Mouse (Mus musculus): ENCODE measurements around the gene Nrxn2. TPM values are rescaled to one million over a fixed set of nuclear protein-coding genes. Genes with fewer than 3 reads are reported as not detected.

Gene Nrxn2
- polyA plus RNA-seq, 1 experiment = 0.01 TPM

DNA sequence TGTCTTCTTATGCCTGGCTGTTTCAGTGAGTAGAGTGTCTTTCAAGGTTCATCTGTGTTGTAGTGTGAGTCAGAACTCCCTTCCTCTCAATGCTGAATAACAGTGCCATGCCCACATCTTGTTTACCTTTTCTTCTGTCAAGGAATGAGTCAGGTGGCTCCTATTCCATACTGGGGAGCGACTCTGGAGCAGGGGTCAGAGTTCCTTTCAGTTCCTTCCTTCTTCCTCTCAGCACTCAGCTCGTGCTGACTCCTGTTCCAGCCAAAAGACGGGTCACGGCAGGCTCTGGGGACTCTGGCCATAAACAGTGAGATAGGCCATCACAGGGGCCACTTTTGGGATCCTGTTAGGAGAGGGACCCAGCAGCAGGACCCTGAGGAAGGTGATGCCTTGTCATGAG, 58.5 kb downstream of the Nrxn2 start:
- no peaks in the 10 kb centered on the region for H3K36me3 ChIP-seq (ENCODE audit: control insufficient read depth, insufficient read depth)
- H3K4me3 ChIP-seq = no peak overlapping the region
- H3K4me2 ChIP-seq (ENCODE audit: low read depth) = no peak overlapping the region
- H3K79me2 ChIP-seq (ENCODE audit: control insufficient read depth, insufficient read depth) = no peaks in the 10 kb centered on the region
- H3ac ChIP-seq (ENCODE audit: control insufficient read depth, insufficient read length) = no peak overlapping the region
- TF ChIP-seq REST (IDR thresholded peaks at IDR 0.05; ENCODE audit: insufficient read depth, insufficient read length) (no peak), TCF3 (IDR thresholded peaks at IDR 0.05; ENCODE audit: insufficient read length, low read depth) (no peak), CEBPB (IDR thresholded peaks at IDR 0.05; ENCODE audit: insufficient read depth, poor library complexity, severe bottlenecking) (no peak), MYOD1 (IDR thresholded peaks at IDR 0.05; ENCODE audit: control insufficient read depth in 1 of 3, insufficient read length in 2 of 3, low read depth in 2 of 3) (no peak), POLR2A (IDR thresholded peaks at IDR 0.05; ENCODE audit: insufficient read length, low read depth) (no peak), E2F4 (IDR thresholded peaks at IDR 0.05; ENCODE audit: insufficient read depth) (no peak), SRF (IDR thresholded peaks at IDR 0.05; ENCODE audit: control insufficient read depth, insufficient read length, low read depth) (no peak), POLR2AphosphoS2 (IDR thresholded peaks at IDR 0.05; ENCODE audit: insufficient read length, low read depth) (no peak), TCF12 (IDR thresholded peaks at IDR 0.05; ENCODE audit: insufficient read depth, poor library complexity, severe bottlenecking) (no peak), MYOG (IDR thresholded peaks at IDR 0.05; ENCODE audit: control insufficient read depth in 1 of 3, insufficient read depth in 1 of 3, insufficient read length in 2 of 3, low read depth in 2 of 3) (no peak), MAX (IDR thresholded peaks at IDR 0.05; ENCODE audit: low read depth) (no peak), USF1 (IDR thresholded peaks at IDR 0.05; ENCODE audit: low read depth) (no peak)
- peaks cover 85% of the 10 kb centered on the region for H3K27me3 ChIP-seq (ENCODE audit: control insufficient read depth, insufficient read depth, insufficient read length)

GRCm38 (mm10) chr19:6478566-6478965, 60.0 kb downstream of the Nrxn2 start:
- Histone ChIP-seq H3ac (ENCODE audit: control insufficient read depth, insufficient read length) (no peak overlapping the region), H3K27me3 (ENCODE audit: control insufficient read depth, insufficient read depth, insufficient read length) (peaks cover 83% of the 10 kb centered on the region), H3K79me2 (ENCODE audit: control insufficient read depth, insufficient read depth) (no peaks in the 10 kb centered on the region), H3K36me3 (ENCODE audit: control insufficient read depth, insufficient read depth) (no peaks in the 10 kb centered on the region), H3K4me2 (ENCODE audit: low read depth) (no peak overlapping the region), H3K4me3 (no peak overlapping the region)
- TF ChIP-seq CEBPB (IDR thresholded peaks at IDR 0.05; ENCODE audit: insufficient read depth, poor library complexity, severe bottlenecking) (no peak), SRF (IDR thresholded peaks at IDR 0.05; ENCODE audit: control insufficient read depth, insufficient read length, low read depth) (no peak), MAX (IDR thresholded peaks at IDR 0.05; ENCODE audit: low read depth) (no peak), POLR2AphosphoS2 (IDR thresholded peaks at IDR 0.05; ENCODE audit: insufficient read length, low read depth) (no peak), MYOD1 (IDR thresholded peaks at IDR 0.05; ENCODE audit: control insufficient read depth in 1 of 3, insufficient read length in 2 of 3, low read depth in 2 of 3) (no peak), USF1 (IDR thresholded peaks at IDR 0.05; ENCODE audit: low read depth) (no peak), POLR2A (IDR thresholded peaks at IDR 0.05; ENCODE audit: insufficient read length, low read depth) (no peak), TCF3 (IDR thresholded peaks at IDR 0.05; ENCODE audit: insufficient read length, low read depth) (no peak), MYOG (IDR thresholded peaks at IDR 0.05; ENCODE audit: control insufficient read depth in 1 of 3, insufficient read depth in 1 of 3, insufficient read length in 2 of 3, low read depth in 2 of 3) (no peak), E2F4 (IDR thresholded peaks at IDR 0.05; ENCODE audit: insufficient read depth) (no peak), REST (IDR thresholded peaks at IDR 0.05; ENCODE audit: insufficient read depth, insufficient read length) (no peak), TCF12 (IDR thresholded peaks at IDR 0.05; ENCODE audit: insufficient read depth, poor library complexity, severe bottlenecking) (no peak)

GRCm38 (mm10) chr19:6482886-6483285, 64.4 kb downstream of the Nrxn2 start:
- Histone ChIP-seq H3K79me2 (ENCODE audit: control insufficient read depth, insufficient read depth) (no peaks in the 10 kb centered on the region), H3K4me2 (ENCODE audit: low read depth) (no peak overlapping the region), H3ac (ENCODE audit: control insufficient read depth, insufficient read length) (no peak overlapping the region), H3K36me3 (ENCODE audit: control insufficient read depth, insufficient read depth) (no peaks in the 10 kb centered on the region), H3K27me3 (ENCODE audit: control insufficient read depth, insufficient read depth, insufficient read length) (peaks cover 79% of the 10 kb centered on the region), H3K4me3 (no peak overlapping the region)
- no peak for TF ChIP-seq SRF (IDR thresholded peaks at IDR 0.05; ENCODE audit: control insufficient read depth, insufficient read length, low read depth)

DNA sequence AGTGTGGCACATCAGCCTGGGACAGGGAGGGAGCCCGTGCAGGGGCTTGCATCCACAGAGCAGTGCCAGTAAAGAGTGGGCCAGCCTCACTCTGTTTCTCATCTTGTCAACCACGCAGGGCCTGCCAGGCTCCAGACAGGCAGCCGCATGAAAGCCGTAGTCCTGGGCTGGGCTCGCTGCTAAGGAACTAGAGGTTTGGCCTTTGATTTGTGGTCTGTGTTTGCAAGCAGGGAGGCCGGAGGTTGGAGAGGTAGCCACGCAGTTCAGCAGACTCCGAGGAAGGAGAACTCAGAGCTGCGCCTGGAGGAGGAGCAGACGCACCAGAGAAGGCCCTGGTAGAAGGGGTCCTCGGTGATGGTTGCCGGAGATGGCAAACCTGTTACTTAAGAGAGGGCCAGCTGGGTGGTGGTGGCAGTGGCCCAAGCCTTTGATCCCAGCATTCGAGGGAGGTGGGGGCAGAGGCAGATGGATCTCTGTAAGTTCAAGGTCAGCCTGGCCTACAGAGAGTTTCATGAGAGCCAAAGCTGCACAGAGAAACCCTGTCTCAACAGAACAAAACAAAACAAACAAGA, 66.6 kb downstream of the Nrxn2 start:
- H3K4me2 ChIP-seq (ENCODE audit: low read depth) = no peak overlapping the region
- no peaks in the 10 kb centered on the region for H3K36me3 ChIP-seq (ENCODE audit: control insufficient read depth, insufficient read depth)
- no peak overlapping the region for H3K4me3 ChIP-seq
- H3ac ChIP-seq (ENCODE audit: control insufficient read depth, insufficient read length) = no peak overlapping the region
- H3K79me2 ChIP-seq (ENCODE audit: control insufficient read depth, insufficient read depth) = no peaks in the 10 kb centered on the region
- H3K27me3 ChIP-seq (ENCODE audit: control insufficient read depth, insufficient read depth, insufficient read length) = peaks cover 74% of the 10 kb centered on the region
- TF ChIP-seq REST (IDR thresholded peaks at IDR 0.05; ENCODE audit: insufficient read depth, insufficient read length) = no peak
- no peak for TF ChIP-seq MYOD1 (IDR thresholded peaks at IDR 0.05; ENCODE audit: control insufficient read depth in 1 of 3, insufficient read length in 2 of 3, low read depth in 2 of 3)
- no peak for TF ChIP-seq SRF (IDR thresholded peaks at IDR 0.05; ENCODE audit: control insufficient read depth, insufficient read length, low read depth)
- TF ChIP-seq MAX (IDR thresholded peaks at IDR 0.05; ENCODE audit: low read depth) = no peak
- no peak for TF ChIP-seq POLR2AphosphoS2 (IDR thresholded peaks at IDR 0.05; ENCODE audit: insufficient read length, low read depth)
- TF ChIP-seq E2F4 (IDR thresholded peaks at IDR 0.05; ENCODE audit: insufficient read depth) = no peak
- no peak for TF ChIP-seq POLR2A (IDR thresholded peaks at IDR 0.05; ENCODE audit: insufficient read length, low read depth)
- no peak for TF ChIP-seq TCF12 (IDR thresholded peaks at IDR 0.05; ENCODE audit: insufficient read depth, poor library complexity, severe bottlenecking)
- no peak for TF ChIP-seq CEBPB (IDR thresholded peaks at IDR 0.05; ENCODE audit: insufficient read depth, poor library complexity, severe bottlenecking)
- TF ChIP-seq MYOG (IDR thresholded peaks at IDR 0.05; ENCODE audit: control insufficient read depth in 1 of 3, insufficient read depth in 1 of 3, insufficient read length in 2 of 3, low read depth in 2 of 3) = no peak
- no peak for TF ChIP-seq TCF3 (IDR thresholded peaks at IDR 0.05; ENCODE audit: insufficient read length, low read depth)
- TF ChIP-seq USF1 (IDR thresholded peaks at IDR 0.05; ENCODE audit: low read depth) = no peak

- H3K36me3 ChIP-seq (ENCODE audit: control insufficient read depth, insufficient read depth) = no peaks in the 10 kb centered on the region
- no peak overlapping the region for H3K4me2 ChIP-seq (ENCODE audit: low read depth)
- H3K4me3 ChIP-seq = no peak overlapping the region
- no peak for TF ChIP-seq SRF (IDR thresholded peaks at IDR 0.05; ENCODE audit: control insufficient read depth, insufficient read length, low read depth)
- TF ChIP-seq TCF3 (IDR thresholded peaks at IDR 0.05; ENCODE audit: insufficient read length, low read depth) = no peak
- TF ChIP-seq TCF12 (IDR thresholded peaks at IDR 0.05; ENCODE audit: insufficient read depth, poor library complexity, severe bottlenecking) = no peak
- TF ChIP-seq MYOG (IDR thresholded peaks at IDR 0.05; ENCODE audit: control insufficient read depth in 1 of 3, insufficient read depth in 1 of 3, insufficient read length in 2 of 3, low read depth in 2 of 3) = no peak
- TF ChIP-seq POLR2AphosphoS2 (IDR thresholded peaks at IDR 0.05; ENCODE audit: insufficient read length, low read depth) = no peak
- no peak for TF ChIP-seq POLR2A (IDR thresholded peaks at IDR 0.05; ENCODE audit: insufficient read length, low read depth)
- no peak for TF ChIP-seq USF1 (IDR thresholded peaks at IDR 0.05; ENCODE audit: low read depth)
- no peak for TF ChIP-seq CEBPB (IDR thresholded peaks at IDR 0.05; ENCODE audit: insufficient read depth, poor library complexity, severe bottlenecking)
- no peak for TF ChIP-seq MYOD1 (IDR thresholded peaks at IDR 0.05; ENCODE audit: control insufficient read depth in 1 of 3, insufficient read length in 2 of 3, low read depth in 2 of 3)
- no peak for TF ChIP-seq MAX (IDR thresholded peaks at IDR 0.05; ENCODE audit: low read depth)
- TF ChIP-seq E2F4 (IDR thresholded peaks at IDR 0.05; ENCODE audit: insufficient read depth) = no peak
- TF ChIP-seq REST (IDR thresholded peaks at IDR 0.05; ENCODE audit: insufficient read depth, insufficient read length) = no peak
- H3K27me3 ChIP-seq (ENCODE audit: control insufficient read depth, insufficient read depth, insufficient read length) = peaks cover 72% of the 10 kb centered on the region
- no peak overlapping the region for H3ac ChIP-seq (ENCODE audit: control insufficient read depth, insufficient read length)
- no peaks in the 10 kb centered on the region for H3K79me2 ChIP-seq (ENCODE audit: control insufficient read depth, insufficient read depth)
These were observed 70.5 kb downstream of the Nrxn2 start for GRCm38 (mm10) chr19:6489030-6489429.
